Mouse (Mus musculus) small intestine, adult 2 months (tissue): Measurements from ENCODE around the gene Abca7. TPM values are rescaled to one million over a fixed set of nuclear protein-coding genes. Genes with fewer than 3 reads are reported as not detected.
A peak's percentile ranks its signal among the peaks of the same experiment; 100 is the strongest.
"Not testable (repeated sequence)": the region's sequence is repeated elsewhere in the genome, so short reads cannot be mapped to it uniquely, and the experiment has no call there.

ENCODE experiments used
- H3K27ac ChIP-seq: fragments of 200-500 bp; 2 replicates; pipeline ENCODE4 v1.5.1; 2012; ENCODE audit warnings: low read depth, low read length, control low read depth, inconsistent platforms; ENCODE audit not compliant: insufficient read depth
- H3K27me3 ChIP-seq: fragments of 200-500 bp; 2 replicates; pipeline ENCODE4 v1.6.1; 2012; ENCODE audit warnings: mild to moderate bottlenecking, moderate library complexity, low read length, inconsistent platforms; ENCODE audit not compliant: control insufficient read depth, insufficient read depth
- H3K36me3 ChIP-seq: fragments of 200-500 bp; 2 replicates; pipeline ENCODE4 v1.6.1; 2012; ENCODE audit warnings: mild to moderate bottlenecking, low read length, control low read depth, inconsistent platforms; ENCODE audit not compliant: control insufficient read depth, insufficient read depth
- H3K4me1 ChIP-seq: fragments of 200-500 bp; 2 replicates; pipeline ENCODE4 v1.6.1; 2012; ENCODE audit warnings: low read length, inconsistent platforms, mixed read lengths; ENCODE audit not compliant: control insufficient read depth, insufficient read depth, insufficient read length
- H3K4me3 ChIP-seq: fragments of 200-500 bp; 2 replicates; pipeline ENCODE4 v1.5.1; 2012; ENCODE audit warnings: low read depth, mild to moderate bottlenecking, control low read depth, inconsistent platforms, low read length, moderate library complexity
- CTCF ChIP-seq: fragments of 200-500 bp; IDR thresholded peaks from 2 replicates; pipeline ENCODE4 v1.5.1; 2012; ENCODE audit warnings: low read depth, mild to moderate bottlenecking, control low read depth, inconsistent platforms, low read length, moderate library complexity, mixed read lengths; ENCODE audit not compliant: insufficient replicate concordance, insufficient read length; ENCODE audit errors: extremely low read depth
- POLR2A ChIP-seq: fragments of 200-500 bp; IDR thresholded peaks from 2 replicates; pipeline ENCODE4 v1.6.1; 2012; ENCODE audit warnings: low read depth, mild to moderate bottlenecking, control low read depth, inconsistent platforms, low read length, moderate library complexity
- WGBS: fragments of 180-500 bp; shearing (Covaris S2); methylation state at CpG from one replicate; pipeline ENCODE4 v1.1.7; 2018; 5-methylcytosine and 5-hydroxymethylcytosine counted together
- polyA plus RNA-seq: library from polyadenylated mRNA; depleted of rRNA; stranded (reverse); fragments of >200 nt; gene quantifications from 2 replicates; pipeline ENCODE4 v1.2.3, GENCODE M21; 2012

The Abca7 gene
- polyA plus RNA-seq, 1 experiment: 33.4 TPM

GRCm38 (mm10) chr10:80053831-80054815, 57.8 kb downstream of the Abca7 start:
- TF ChIP-seq POLR2A: no peak; the same call in 1 of the 2 replicates
- peak; percentile 43; the same call in 1 of the 2 replicates for TF ChIP-seq CTCF

DNA sequence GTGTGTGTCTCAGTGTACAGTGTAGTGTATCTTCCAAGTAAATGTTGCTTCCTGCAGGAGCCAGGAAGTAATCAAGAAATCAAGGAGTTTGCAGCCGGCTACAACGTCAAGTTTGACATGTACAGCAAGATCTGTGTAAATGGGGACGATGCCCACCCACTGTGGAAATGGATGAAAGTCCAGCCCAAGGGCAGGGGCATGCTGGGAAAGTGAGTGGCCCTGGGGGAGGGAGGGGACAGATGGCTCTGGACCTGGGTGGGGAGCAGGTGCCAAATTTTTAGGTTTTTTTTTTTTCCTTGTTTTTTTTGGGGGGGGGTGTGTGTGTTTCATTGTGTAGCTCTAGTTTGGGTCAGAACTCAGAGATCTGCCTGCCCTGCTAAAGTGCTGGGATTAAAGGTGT, 58.6 kb downstream of the Abca7 start:
- peaks cover 26% of the 10 kb centered on the region for H3K4me1 ChIP-seq
- 10% methylated on average over 3 of the region's 3 CpGs for WGBS
- 0 out of 2 replicates have a peak overlapping the region, but pooled peaks have one; percentile 96 for H3K27ac ChIP-seq
- peak overlapping the region; percentile 86 for H3K4me3 ChIP-seq
- H3K36me3 ChIP-seq: peaks cover 40% of the 10 kb centered on the region
- H3K27me3 ChIP-seq: not testable (repeated sequence)

More at GRCm38 (mm10) chr10:80053831-80054815, 57.8 kb downstream of the Abca7 start:
- Histone ChIP-seq H3K27ac (peak overlapping the region; percentile 96), H3K4me1 (peaks cover 26% of the 10 kb centered on the region), H3K4me3 (peak overlapping the region; percentile 86), H3K36me3 (peaks cover 32% of the 10 kb centered on the region), H3K27me3 (no peaks in the 10 kb centered on the region)
- WGBS: 1% methylated on average over 77 of the region's 77 CpGs

- TF ChIP-seq POLR2A: no peak
- peaks cover 44% of the 10 kb centered on the region for H3K36me3 ChIP-seq
- WGBS: 74% methylated on average over 5 of the region's 5 CpGs
- H3K27me3 ChIP-seq: no peaks in the 10 kb centered on the region
- peak overlapping the region; percentile 16 for H3K4me3 ChIP-seq
- peaks cover 26% of the 10 kb centered on the region for H3K4me1 ChIP-seq
- peak overlapping the region; percentile 93; the same call in 1 of the 2 replicates for H3K27ac ChIP-seq
Measured at GRCm38 (mm10) chr10:80055364-80055763, 59.1 kb downstream of the Abca7 start.

DNA sequence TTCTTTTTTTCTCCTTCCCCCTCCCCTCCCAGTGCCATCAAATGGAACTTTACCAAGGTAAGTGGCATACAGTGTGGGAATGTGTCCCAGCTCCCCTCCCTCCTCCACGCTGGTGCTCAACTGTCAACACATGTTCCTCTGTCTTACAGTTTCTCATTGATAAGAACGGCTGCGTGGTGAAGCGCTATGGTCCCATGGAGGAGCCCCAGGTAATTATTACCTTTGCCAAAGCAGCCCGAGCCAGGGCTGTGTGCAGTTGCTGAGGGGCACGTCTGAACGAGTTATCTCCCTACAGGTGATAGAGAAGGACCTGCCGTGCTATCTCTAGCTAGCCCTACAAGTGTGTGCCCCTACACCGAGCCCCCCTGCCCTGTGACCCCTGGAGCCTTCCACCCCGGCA, 59.6 kb downstream of the Abca7 start:
- peaks cover 26% of the 10 kb centered on the region for H3K4me1 ChIP-seq
- WGBS: 37% methylated on average over 9 of the region's 10 CpGs
- peaks cover 50% of the 10 kb centered on the region for H3K36me3 ChIP-seq
- no peaks in the 10 kb centered on the region for H3K27me3 ChIP-seq
- TF ChIP-seq CTCF (no peak), POLR2A (no peak)
- H3K4me3 ChIP-seq: no peak overlapping the region
- H3K27ac ChIP-seq: peak overlapping the region; percentile 93; the same call in 1 of the 2 replicates

- WGBS: 57% methylated on average over 4 of the region's 4 CpGs
- peaks cover 56% of the 10 kb centered on the region for H3K36me3 ChIP-seq
- TF ChIP-seq POLR2A (no peak), CTCF (no peak)
- H3K27ac ChIP-seq: peak overlapping the region; percentile 93
- H3K4me3 ChIP-seq: peak overlapping the region; percentile 46
- H3K4me1 ChIP-seq: peaks cover 21% of the 10 kb centered on the region
- H3K27me3 ChIP-seq: no peaks in the 10 kb centered on the region
Measured at GRCm38 (mm10) chr10:80056506-80056905, 60.2 kb downstream of the Abca7 start.

GRCm38 (mm10) chr10:80056976-80057682, 60.8 kb downstream of the Abca7 start:
- Histone ChIP-seq H3K4me3 (no peak overlapping the region), H3K27ac (peak overlapping the region; percentile 93)

GRCm38 (mm10) chr10:80057683-80058326, 61.5 kb downstream of the Abca7 start:
- H3K27me3 ChIP-seq: no peaks in the 10 kb centered on the region
- WGBS: 88% methylated on average over 30 of the region's 30 CpGs
- H3K36me3 ChIP-seq: peaks cover 68% of the 10 kb centered on the region
- peaks cover 9% of the 10 kb centered on the region for H3K4me1 ChIP-seq
- no peak overlapping the region for H3K27ac ChIP-seq
- no peak overlapping the region for H3K4me3 ChIP-seq
- TF ChIP-seq POLR2A (no peak), CTCF (no peak)

More at GRCm38 (mm10) chr10:80056976-80057682, 60.8 kb downstream of the Abca7 start:
- WGBS: 91% methylated on average over 27 of the region's 27 CpGs
- no peak for TF ChIP-seq CTCF
- no peak for TF ChIP-seq POLR2A
- Histone ChIP-seq H3K4me1 (peaks cover 16% of the 10 kb centered on the region), H3K36me3 (peaks cover 61% of the 10 kb centered on the region), H3K27me3 (no peaks in the 10 kb centered on the region)
